Mouse (Mus musculus) forebrain, embryonic 11.5 days (tissue): Measurements from ENCODE around the gene Stat1. TPM values are rescaled to one million over a fixed set of nuclear protein-coding genes. Genes with fewer than 3 reads are reported as not detected.

Source experiments
- ATAC-seq: fragments of 200-750 bp; cut with Nextera tagmentation; replicated peaks from 2 replicates; pipeline ENCODE4 v1.8.0; 2017; ENCODE audit warnings: moderate TSS enrichment; ENCODE audit not compliant: low FRiP score
- DNase-seq: peaks from one replicate; pipeline ENCODE4 v3.0.0-alpha.2; 2017; ENCODE audit warnings: low spot score
- H3K27ac ChIP-seq: fragments of 300-500 bp; sonication (generic); 2 replicates; pipeline ENCODE4 v1.5.1; 2014; ENCODE audit warnings: low read depth, low read length
- H3K27me3 ChIP-seq: fragments of 300-500 bp; sonication (generic); 2 replicates; pipeline ENCODE4 v1.6.1; 2014; ENCODE audit warnings: mild to moderate bottlenecking, low read length, mixed read lengths; ENCODE audit not compliant: control insufficient read depth, insufficient read depth
- H3K36me3 ChIP-seq: fragments of 300-500 bp; sonication (generic); 2 replicates; pipeline ENCODE4 v1.6.1; 2014; ENCODE audit warnings: mild to moderate bottlenecking, low read length, moderate library complexity, mixed read lengths; ENCODE audit not compliant: control insufficient read depth, insufficient read depth
- H3K4me1 ChIP-seq: fragments of 300-500 bp; sonication (generic); replicated peaks from 2 replicates; pipeline ENCODE4 v1.6.1; 2014; ENCODE audit warnings: low read length, mixed read lengths; ENCODE audit not compliant: control insufficient read depth, insufficient read depth
- H3K4me2 ChIP-seq: fragments of 300-500 bp; sonication (generic); 2 replicates; pipeline ENCODE4 v1.6.1; 2014; ENCODE audit warnings: low read depth, mild to moderate bottlenecking, low read length, moderate library complexity, mixed read lengths; ENCODE audit not compliant: severe bottlenecking
- H3K4me3 ChIP-seq: fragments of 300-500 bp; sonication (generic); 2 replicates; pipeline ENCODE4 v1.5.1; 2014; ENCODE audit warnings: low read depth, low read length
- H3K9ac ChIP-seq: fragments of 300-500 bp; sonication (generic); 2 replicates; pipeline ENCODE4 v1.6.1; 2014; ENCODE audit warnings: low read length
- H3K9me3 ChIP-seq: fragments of 300-500 bp; sonication (generic); 2 replicates; pipeline ENCODE4 v1.6.1; 2016; ENCODE audit warnings: low read length, mixed read lengths; ENCODE audit not compliant: control insufficient read depth
- WGBS: fragments of 180-500 bp; shearing (Covaris S2); extraction: QIAGEN DNeasy Blood & Tissue Kit; methylation state at CpG from one replicate; pipeline ENCODE4 v1.1.7; 2014; 5-methylcytosine and 5-hydroxymethylcytosine counted together
- polyA plus RNA-seq: library from polyadenylated mRNA; unstranded; fragments of >200 nt; fragmentation: Nextera tagmentation; extraction: Ambion mirVana; gene quantifications from 2 replicates; pipeline ENCODE4 v1.2.1, GENCODE M21; 2014

Gene Stat1
- polyA plus RNA-seq, 1 experiment from 2014 or later = 15.6 TPM

- Histone ChIP-seq H3K36me3 (no peaks in the 10 kb centered on the region), H3K27me3 (no peaks in the 10 kb centered on the region), H3K9me3 (no peaks in the 10 kb centered on the region), H3K9ac (no peak overlapping the region), H3K4me1 (no peaks in the 10 kb centered on the region), H3K4me2 (no peak overlapping the region), H3K27ac (no peak overlapping the region), H3K4me3 (no peak overlapping the region)
- DNase-seq = no peak
- WGBS = 91% methylated on average over 8 of the region's 8 CpGs
- ATAC-seq = no peak
Measured at GRCm38 (mm10) chr1:52102795-52103194, 16.4 kb upstream of the Stat1 start.

DNA sequence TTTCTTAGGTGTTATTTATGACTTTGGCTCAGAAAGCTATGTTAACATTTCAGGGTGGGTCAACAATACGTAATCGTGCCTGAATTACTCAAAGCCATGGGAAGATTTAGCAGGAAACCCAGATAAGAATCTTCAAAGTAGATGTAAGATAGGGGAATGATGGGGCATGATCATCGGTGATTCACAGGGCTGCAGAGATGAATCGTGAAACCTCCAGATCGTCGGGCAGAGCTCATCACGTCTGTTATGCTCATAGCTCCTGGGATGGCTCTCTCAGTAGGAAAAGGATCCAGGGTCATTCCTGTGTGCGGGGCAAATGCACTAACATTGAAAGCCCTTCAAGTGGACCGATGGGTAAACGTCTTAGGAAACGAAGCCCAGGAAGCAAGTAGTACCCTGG is 12.0 kb upstream of the Stat1 start:
- no peak overlapping the region for H3K27ac ChIP-seq
- H3K9me3 ChIP-seq = no peaks in the 10 kb centered on the region
- DNase-seq (no peak), ATAC-seq (no peak)
- H3K36me3 ChIP-seq = no peaks in the 10 kb centered on the region
- H3K4me3 ChIP-seq = no peak overlapping the region
- H3K4me1 ChIP-seq = no peaks in the 10 kb centered on the region
- H3K27me3 ChIP-seq = no peaks in the 10 kb centered on the region
- H3K9ac ChIP-seq = no peak overlapping the region
- WGBS = 94% methylated on average over 11 of the region's 11 CpGs
- H3K4me2 ChIP-seq = no peak overlapping the region

- Histone ChIP-seq H3K9me3 (no peaks in the 10 kb centered on the region), H3K4me1 (0 out of 2 replicates have a peak, but pooled peaks cover 3% of the 10 kb centered on the region)
- 64% methylated on average over 3 of the region's 3 CpGs for WGBS
Measured at GRCm38 (mm10) chr1:52111217-52111616, 8.0 kb upstream of the Stat1 start.

GRCm38 (mm10) chr1:52112301-52112700 is 6.9 kb upstream of the Stat1 start:
- 92% methylated on average over 1 of the region's 1 CpGs for WGBS
- Histone ChIP-seq H3K27me3 (no peaks in the 10 kb centered on the region), H3K9ac (no peak overlapping the region), H3K27ac (no peak overlapping the region), H3K4me1 (0 out of 2 replicates have a peak, but pooled peaks cover 3% of the 10 kb centered on the region), H3K4me2 (no peak overlapping the region), H3K9me3 (no peaks in the 10 kb centered on the region), H3K4me3 (no peak overlapping the region), H3K36me3 (no peaks in the 10 kb centered on the region)
- no peak for DNase-seq
- no peak for ATAC-seq

More at GRCm38 (mm10) chr1:52111217-52111616, 8.0 kb upstream of the Stat1 start:
- Histone ChIP-seq H3K4me3 (no peak overlapping the region), H3K27ac (no peak overlapping the region), H3K9ac (no peak overlapping the region), H3K27me3 (no peaks in the 10 kb centered on the region), H3K36me3 (no peaks in the 10 kb centered on the region), H3K4me2 (no peak overlapping the region)
- ATAC-seq (no peak), DNase-seq (no peak)

DNA sequence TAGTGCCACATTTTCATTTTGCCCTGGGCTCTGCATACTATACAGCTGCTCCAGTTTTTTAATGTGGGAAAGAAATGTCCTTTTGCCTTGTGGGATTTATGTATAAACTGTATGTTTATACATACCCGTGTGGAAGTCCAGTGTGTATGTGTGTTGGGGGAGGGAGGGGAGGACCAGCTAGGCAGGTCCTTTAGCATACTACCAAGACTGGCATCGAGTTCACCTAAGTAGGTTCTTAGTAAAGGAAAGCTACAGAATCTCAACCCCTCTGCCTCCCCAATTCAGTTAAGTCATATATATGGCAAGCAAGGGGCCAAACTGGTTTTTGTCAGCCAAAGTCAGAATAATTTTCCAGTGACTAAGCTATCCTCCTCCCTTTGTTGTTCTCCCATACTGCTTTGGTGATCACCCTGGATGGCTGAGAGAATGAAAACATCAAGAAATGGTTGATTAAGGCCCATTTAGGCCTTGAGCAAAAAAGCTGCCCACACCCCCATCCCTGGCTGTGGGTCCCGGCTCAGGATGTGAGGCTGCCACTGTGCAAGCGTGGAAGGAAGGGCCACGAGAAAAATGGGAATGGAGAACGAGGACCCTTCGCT is 6.1 kb upstream of the Stat1 start:
- ATAC-seq (peak; percentile 43), DNase-seq (no peak)
- H3K27me3 ChIP-seq = no peaks in the 10 kb centered on the region
- WGBS = 21% methylated on average over 7 of the region's 7 CpGs
- peak overlapping the region; percentile 62 for H3K9ac ChIP-seq
- peak overlapping the region; percentile 46 for H3K27ac ChIP-seq
- no peaks in the 10 kb centered on the region for H3K36me3 ChIP-seq
- peak overlapping the region; percentile 56 for H3K4me2 ChIP-seq
- 0 out of 2 replicates have a peak, but pooled peaks cover 3% of the 10 kb centered on the region for H3K4me1 ChIP-seq
- no peaks in the 10 kb centered on the region for H3K9me3 ChIP-seq
- peak overlapping the region; percentile 27 for H3K4me3 ChIP-seq

DNA sequence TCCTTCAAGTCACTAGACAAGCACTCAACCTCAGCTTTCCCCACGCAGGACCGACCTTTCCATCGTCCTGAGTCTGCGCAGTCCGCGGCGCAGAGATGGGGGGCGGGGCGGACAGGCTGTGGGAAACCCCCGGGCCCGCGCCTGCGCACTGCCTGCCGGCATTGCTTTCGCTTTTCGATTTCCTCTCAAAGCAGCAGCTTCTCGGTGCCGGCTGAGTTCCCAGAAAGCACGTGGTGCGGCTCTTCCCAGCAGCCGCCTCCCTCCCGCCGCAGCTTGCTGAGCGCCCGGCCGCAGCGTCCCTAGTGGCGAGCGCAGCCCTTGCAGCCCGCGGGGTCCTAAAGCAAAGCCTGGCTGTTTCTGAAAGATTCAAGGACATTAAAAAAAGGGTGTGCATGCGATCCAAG is 5.6 kb upstream of the Stat1 start:
- WGBS = under 1% methylated on average over 32 of the region's 32 CpGs
- ATAC-seq = peak; percentile 96
- peak overlapping the region; percentile 46; the same call in 1 of the 2 replicates for H3K27ac ChIP-seq

GRCm38 (mm10) chr1:52116441-52116840 is 2.8 kb upstream of the Stat1 start:
- Histone ChIP-seq H3K27me3 (no peaks in the 10 kb centered on the region; the same call in 1 of the 2 replicates), H3K9me3 (no peaks in the 10 kb centered on the region), H3K36me3 (no peaks in the 10 kb centered on the region), H3K27ac (no peak overlapping the region), H3K4me1 (0 out of 2 replicates have a peak, but pooled peaks cover 3% of the 10 kb centered on the region), H3K4me3 (no peak overlapping the region), H3K4me2 (no peak overlapping the region), H3K9ac (no peak overlapping the region)
- no peak for ATAC-seq
- WGBS = 73% methylated on average over 3 of the region's 3 CpGs
- DNase-seq = no peak

More for the DNA sequence above, 5.6 kb upstream of the Stat1 start:
- peak overlapping the region; percentile 27 for H3K4me3 ChIP-seq
- H3K27me3 ChIP-seq = no peaks in the 10 kb centered on the region
- DNase-seq = peak; percentile 99
- H3K9me3 ChIP-seq = no peaks in the 10 kb centered on the region
- 0 out of 2 replicates have a peak, but pooled peaks cover 3% of the 10 kb centered on the region for H3K4me1 ChIP-seq
- peak overlapping the region; percentile 56 for H3K4me2 ChIP-seq
- no peaks in the 10 kb centered on the region for H3K36me3 ChIP-seq
- H3K9ac ChIP-seq = peak overlapping the region; percentile 62

- no peak for DNase-seq
- WGBS = 76% methylated on average over 1 of the region's 1 CpGs
- H3K4me1 ChIP-seq = 0 out of 2 replicates have a peak, but pooled peaks cover 3% of the 10 kb centered on the region
- H3K27me3 ChIP-seq = no peaks in the 10 kb centered on the region; the same call in 1 of the 2 replicates
- H3K36me3 ChIP-seq = no peaks in the 10 kb centered on the region
- H3K4me2 ChIP-seq = no peak overlapping the region
- H3K9ac ChIP-seq = no peak overlapping the region
- H3K4me3 ChIP-seq = no peak overlapping the region
- ATAC-seq = no peak
- H3K9me3 ChIP-seq = no peaks in the 10 kb centered on the region
- H3K27ac ChIP-seq = no peak overlapping the region
Measured at GRCm38 (mm10) chr1:52117777-52118176, 1.5 kb upstream of the Stat1 start.

- peak overlapping the region; percentile 97 for H3K4me2 ChIP-seq
- no peak overlapping the region for H3K27ac ChIP-seq
- peak overlapping the region; percentile 67 for H3K9ac ChIP-seq
- 1% methylated on average over 20 of the region's 20 CpGs for WGBS
- DNase-seq = no peak
- peak overlapping the region; percentile 74 for H3K4me3 ChIP-seq
- no peak; the same call in none of the 2 replicates for ATAC-seq
- H3K9me3 ChIP-seq = no peaks in the 10 kb centered on the region
- H3K27me3 ChIP-seq = no peaks in the 10 kb centered on the region; the same call in 1 of the 2 replicates
- no peaks in the 10 kb centered on the region for H3K4me1 ChIP-seq
- no peaks in the 10 kb centered on the region for H3K36me3 ChIP-seq
Measured at GRCm38 (mm10) chr1:52119691-52120090, 451 bp downstream of the Stat1 start.
